Mouse (Mus musculus) thymus, adult 2 months (tissue): ENCODE results near the gene Podn.

Source experiments
- CTCF ChIP-seq: fragments of 200-500 bp; IDR thresholded peaks from 2 replicates; pipeline ENCODE4 v1.5.1; 2012; ENCODE audit warnings: mild to moderate bottlenecking, control low read depth, low read length, moderate library complexity, borderline replicate concordance; ENCODE audit not compliant: control insufficient read depth, poor library complexity, insufficient read depth; ENCODE audit errors: extremely low read depth
- POLR2A ChIP-seq: fragments of 200-500 bp; IDR thresholded peaks from 2 replicates; pipeline ENCODE4 v1.6.1; 2012; ENCODE audit warnings: mild to moderate bottlenecking, low read length, control low read depth, moderate library complexity; ENCODE audit not compliant: control insufficient read depth, poor library complexity, insufficient read depth; ENCODE audit errors: extremely low read depth

DNA sequence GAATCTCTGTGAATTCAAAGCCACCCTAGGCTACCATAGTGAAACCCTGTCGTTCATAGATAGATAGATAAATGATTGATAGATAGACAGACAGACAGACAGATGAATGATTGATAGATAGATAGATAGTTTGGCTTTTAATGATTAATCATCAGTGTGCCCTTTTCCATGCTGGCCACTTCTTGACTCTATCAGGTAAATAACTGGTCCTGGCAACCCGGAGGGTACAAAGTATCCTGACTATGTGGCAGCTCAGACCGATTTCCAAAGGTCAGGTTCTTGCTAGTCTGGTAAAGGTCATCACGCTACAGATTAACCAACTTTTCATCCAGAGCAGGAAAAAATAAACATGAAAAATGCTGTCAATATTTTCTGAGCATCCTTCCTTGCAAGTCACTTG, 29.7 kb downstream of the Podn start:
- no peak for TF ChIP-seq CTCF
- TF ChIP-seq POLR2A = no peak
